9 mouse cellular contexts compared by ENCODE assay signal in the genomic region with DNA sequence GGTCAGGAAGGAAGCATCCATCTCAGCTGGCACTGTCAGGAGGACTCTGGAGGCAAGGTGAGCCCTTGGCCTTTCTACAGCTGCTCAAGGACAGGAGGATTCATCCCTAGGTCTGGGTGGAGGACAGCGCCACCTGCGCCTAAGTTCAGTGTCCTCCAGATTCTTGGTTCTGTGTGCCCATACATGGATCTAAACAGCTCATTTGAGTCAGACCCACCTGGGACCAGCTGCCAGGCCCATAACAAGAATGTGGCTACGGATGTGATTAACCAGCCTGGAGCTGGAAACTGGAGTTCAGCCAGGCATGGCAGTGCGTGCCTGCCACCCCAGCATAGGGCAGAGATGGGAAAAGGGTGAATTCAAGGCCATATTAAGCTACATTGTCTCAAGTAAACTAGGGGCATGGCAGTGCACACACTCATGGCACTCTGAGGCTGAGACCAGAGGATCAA. TPM values are rescaled to one million over a fixed set of nuclear protein-coding genes. Genes with fewer than 3 reads are reported as not detected.
A peak's percentile ranks its signal among the peaks of the same experiment; 100 is the strongest.
DNase-seq lines count a peak whose midpoint lies in the region; ATAC-seq and TF ChIP-seq lines count a peak whose summit lies in the region.
"Had no signal": no experiment of that assay in that cellular context is flagged by ENCODE, and none has a peak within 500 bp of the region (broad histone marks: within the 10 kb centered on the region; RNA-seq: fewer than 3 reads in every experiment).

No protein-coding gene starts in this region.

- H3K4me1 ChIP-seq in ES-E14 (ENCODE audit: control insufficient read depth in 2 of 2, insufficient read depth in 2 of 2, low read length in 2 of 2, poor library complexity in 1 of 2), result peaks cover 8 to 44% of the 10 kb centered on the region in 2 experiments
- H3K4me1 ChIP-seq in embryonic facial prominence, embryonic 11.5 days (ENCODE audit: control insufficient read depth, insufficient read depth, low read length), result peaks cover 15% of the 10 kb centered on the region
- 0 out of 2 replicates have a peak, but pooled peaks cover 5% of the 10 kb centered on the region for H3K4me1 ChIP-seq in intestine, postnatal 0 days (replicated peaks; ENCODE audit: control insufficient read depth, insufficient read depth, low read length)
- H3K4me1 ChIP-seq in midbrain, embryonic 13.5 days (replicated peaks), result peaks cover 46% of the 10 kb centered on the region

- DNase-seq in ES-E14 (ENCODE audit: low read depth, low spot score), result no peak
- DNase-seq in embryonic facial prominence, embryonic 11.5 days (ENCODE audit: low spot score), result no peak
- DNase-seq in left cerebral cortex, adult 9 months (ENCODE audit: low spot score in 2 of 2), result no peak
- no peak for DNase-seq in layer of hippocampus, adult 18-20 months (ENCODE audit: low spot score in 2 of 2)
- no peak for DNase-seq in lung, postnatal 36 days
- DNase-seq: gastrocnemius, postnatal 25 days had no signal

- no peak overlapping the region for H3K4me3 ChIP-seq in ES-E14 (ENCODE audit: insufficient read depth in 1 of 2, low read depth in 1 of 2, low read length in 2 of 2, poor library complexity in 1 of 2, severe bottlenecking in 1 of 2)
- H3K4me3 ChIP-seq in embryonic facial prominence, embryonic 11.5 days (ENCODE audit: low read depth, low read length), result no peak overlapping the region
- H3K4me3 ChIP-seq in intestine, postnatal 0 days (ENCODE audit: low read depth, low read length), result no peak overlapping the region
- H3K4me3 ChIP-seq in midbrain, embryonic 13.5 days (replicated peaks), result peak overlapping the region; percentile 16; the same call in 1 of the 2 replicates

- H3K27ac ChIP-seq in ES-E14 (ENCODE audit: insufficient read depth, low read depth, low read length, poor library complexity, severe bottlenecking), result peak overlapping the region; percentile 24; the same call in 1 of the 2 replicates
- H3K27ac ChIP-seq in embryonic facial prominence, embryonic 11.5 days (replicated peaks; ENCODE audit: low read depth, low read length), result peak overlapping the region; percentile 42
- no peak overlapping the region for H3K27ac ChIP-seq in intestine, postnatal 0 days (ENCODE audit: low read depth, low read length)
- peak overlapping the region; percentile 80 for H3K27ac ChIP-seq in midbrain, embryonic 13.5 days

- H3K36me3 ChIP-seq in ES-E14 (ENCODE audit: control insufficient read depth, insufficient read depth, low read length, poor library complexity, severe bottlenecking), result peaks cover 47% of the 10 kb centered on the region; the same call in 1 of the 2 replicates
- no peaks in the 10 kb centered on the region for H3K36me3 ChIP-seq in embryonic facial prominence, embryonic 11.5 days (replicated peaks; ENCODE audit: control insufficient read depth, insufficient read depth, low read depth, low read length)
- H3K36me3 ChIP-seq in intestine, postnatal 0 days (ENCODE audit: control insufficient read depth, insufficient read depth), result no peaks in the 10 kb centered on the region
- no peaks in the 10 kb centered on the region for H3K36me3 ChIP-seq in midbrain, embryonic 13.5 days

- H3K9ac ChIP-seq in ES-E14 (ENCODE audit: insufficient read depth, low read depth, low read length, poor library complexity, severe bottlenecking), result no peak overlapping the region
- 0 out of 2 replicates have a peak overlapping the region, but pooled peaks have one; percentile 14 for H3K9ac ChIP-seq in embryonic facial prominence, embryonic 11.5 days (replicated peaks; ENCODE audit: low read length)
- no peak overlapping the region for H3K9ac ChIP-seq in intestine, postnatal 0 days (ENCODE audit: low read depth, low read length)
- no peak overlapping the region for H3K9ac ChIP-seq in midbrain, embryonic 13.5 days (replicated peaks)

- H3K27me3 ChIP-seq in embryonic facial prominence, embryonic 11.5 days (ENCODE audit: control insufficient read depth, insufficient read depth, low read length), result no peaks in the 10 kb centered on the region
- H3K27me3 ChIP-seq in intestine, postnatal 0 days (replicated peaks; ENCODE audit: control insufficient read depth, insufficient read depth, low read length), result no peaks in the 10 kb centered on the region
- H3K27me3 ChIP-seq in midbrain, embryonic 13.5 days, result no peaks in the 10 kb centered on the region

- ATAC-seq in embryonic facial prominence, embryonic 11.5 days (replicated peaks; ENCODE audit: insufficient number of reproducible peaks, low FRiP score, low TSS enrichment, low read depth), result 0 out of 2 replicates have a peak, but pooled peaks have one; percentile 4
- ATAC-seq in intestine, postnatal 0 days, result no peak
- ATAC-seq in midbrain, embryonic 13.5 days, result 0 out of 2 replicates have a peak, but pooled peaks have one; percentile 21

- H3K9me3 ChIP-seq in ES-E14 (ENCODE audit: control insufficient read depth, insufficient read depth, low read depth, low read length), result no peaks in the 10 kb centered on the region
- H3K9me3 ChIP-seq in embryonic facial prominence, embryonic 11.5 days (replicated peaks; ENCODE audit: control insufficient read depth, low read length), result no peaks in the 10 kb centered on the region
- H3K9me3 ChIP-seq in intestine, postnatal 0 days (ENCODE audit: control insufficient read depth), result no peaks in the 10 kb centered on the region
- no peaks in the 10 kb centered on the region for H3K9me3 ChIP-seq in midbrain, embryonic 13.5 days

- 57% methylated on average over 4 of the region's 4 CpGs for WGBS in embryonic facial prominence, embryonic 11.5 days
- 79% methylated on average over 4 of the region's 4 CpGs for WGBS in intestine, postnatal 0 days
- 36% methylated on average over 4 of the region's 4 CpGs for WGBS in midbrain, embryonic 13.5 days

- H3K4me2 ChIP-seq in embryonic facial prominence, embryonic 11.5 days (ENCODE audit: low read depth, low read length), result no peak overlapping the region
- H3K4me2 ChIP-seq in intestine, postnatal 0 days (replicated peaks; ENCODE audit: low read depth), result no peak overlapping the region
- peak overlapping the region; percentile 41 for H3K4me2 ChIP-seq in midbrain, embryonic 13.5 days (replicated peaks)

- in situ Hi-C loops in ES-E14 (cut with MboI; ENCODE audit: low sequenced_read_pairs in 2 of 2, unreplicated experiment in 2 of 2), result no loop called here

- 0 out of 2 replicates have a peak, but pooled peaks have one; percentile 1 for TF ChIP-seq CTCF in intestine, postnatal 0 days (IDR thresholded peaks at IDR 0.05; ENCODE audit: low read depth)

TF ChIP-seq in ES-E14, 5 proteins besides CTCF, POLR2A, EP300 and RAD21:
- no peak for TF ChIP-seq HCFC1 (IDR thresholded peaks at IDR 0.05; ENCODE audit: borderline replicate concordance, insufficient read depth, low read length)
- TF ChIP-seq CHD2 (IDR thresholded peaks at IDR 0.05; ENCODE audit: low read depth, low read length), result no peak
- TF ChIP-seq ZNF384 (IDR thresholded peaks at IDR 0.05; ENCODE audit: low read depth, low read length), result no peak
- TF ChIP-seq ZC3H11A (IDR thresholded peaks at IDR 0.05; ENCODE audit: borderline replicate concordance, low read depth, low read length), result no peak
- no peak for TF ChIP-seq MAFK (IDR thresholded peaks at IDR 0.05; ENCODE audit: insufficient read depth, low read depth, low read length)

RNA-seq across cellular contexts. Expression of a gene that starts 14.8 kb away (rescaled TPM):
- 414 and 791 TPM in 2 replicates for total RNA-seq in ES-E14 (2012; rRNA removed)
- polyA plus RNA-seq in embryonic facial prominence, embryonic 11.5 days (2014; fragmentation: Nextera tagmentation; extraction: Ambion mirVana), result 55.5 and 57.5 TPM in 2 replicates
- polyA plus RNA-seq in intestine, postnatal 0 days (2015; fragmentation: Nextera tagmentation; extraction: Ambion mirVana), result 34.9 and 35.2 TPM in 2 replicates
- 32.8 and 39.6 TPM in 2 replicates for polyA plus RNA-seq in midbrain, embryonic 13.5 days (2015; fragmentation: Nextera tagmentation; extraction: Ambion mirVana)
- 1 to 10 TPM; 3.3 to 3.5 TPM for total RNA-seq in layer of hippocampus, adult 18-20 months (2021)
- total RNA-seq: monocyte, adult 5-6 weeks had no signal
